Mouse (Mus musculus) testis, postnatal 14 days (tissue): ENCODE results near the gene Pus1.

Experiments used
- DNase-seq: peaks from one replicate; pipeline ENCODE4 v3.0.0; 2021; ENCODE audit warnings: low spot score

Gene Pus1

GRCm38 (mm10) chr5:110779998-110780760 lies at the start of gene Pus1:
Gene Pus1, minus strand, starts transcription at chr5:110780659.
- DNase-seq = peak; percentile 90

GRCm38 (mm10) chr5:110827576-110827975 lies 47.1 kb upstream of the Pus1 start:
- DNase-seq = no peak

GRCm38 (mm10) chr5:110826781-110827495 lies 46.5 kb upstream of the Pus1 start:
- DNase-seq = no peak

- DNase-seq = no peak
Measured at GRCm38 (mm10) chr5:110824421-110824820, 44.0 kb upstream of the Pus1 start.

GRCm38 (mm10) chr5:110809667-110810325 lies 29.3 kb upstream of the Pus1 start, which contains the start of gene Ulk1:
Gene Ulk1, minus strand, starts transcription at chr5:110810097.
- DNase-seq = peak; percentile 100

GRCm38 (mm10) chr5:110808821-110809666 lies 28.6 kb upstream of the Pus1 start:
- peak; percentile 53 for DNase-seq

GRCm38 (mm10) chr5:110808061-110808631 lies 27.7 kb upstream of the Pus1 start:
- peak; percentile 72 for DNase-seq

- DNase-seq = no peak
Measured at GRCm38 (mm10) chr5:110807453-110807852, 27.0 kb upstream of the Pus1 start.

GRCm38 (mm10) chr5:110806676-110807075 lies 26.2 kb upstream of the Pus1 start:
- no peak for DNase-seq

- no peak for DNase-seq
Measured at GRCm38 (mm10) chr5:110806154-110806553, 25.7 kb upstream of the Pus1 start.

GRCm38 (mm10) chr5:110804012-110804743 lies 23.7 kb upstream of the Pus1 start:
- no peak for DNase-seq

GRCm38 (mm10) chr5:110802809-110803208 lies 22.4 kb upstream of the Pus1 start:
- no peak for DNase-seq

- DNase-seq = no peak
Measured at GRCm38 (mm10) chr5:110802186-110802585, 21.7 kb upstream of the Pus1 start.

- DNase-seq = no peak
Measured at GRCm38 (mm10) chr5:110801036-110801624, 20.7 kb upstream of the Pus1 start.

- no peak for DNase-seq
Measured at GRCm38 (mm10) chr5:110797696-110798095, 17.2 kb upstream of the Pus1 start.

GRCm38 (mm10) chr5:110794363-110794762 lies 13.9 kb upstream of the Pus1 start:
- DNase-seq = no peak

- DNase-seq = no peak
Measured at GRCm38 (mm10) chr5:110788684-110789083, 8.2 kb upstream of the Pus1 start.

GRCm38 (mm10) chr5:110786081-110786835 lies 5.8 kb upstream of the Pus1 start:
- no peak for DNase-seq

- DNase-seq = no peak
Measured at GRCm38 (mm10) chr5:110783150-110783549, 2.7 kb upstream of the Pus1 start.
